Mouse (Mus musculus) brain, embryonic 14.5 days (tissue): ENCODE results near the gene Trex1. TPM values are rescaled to one million over a fixed set of nuclear protein-coding genes. Genes with fewer than 3 reads are reported as not detected.

ENCODE experiments used
- DNase-seq: peaks from one replicate; pipeline ENCODE4 v3.0.0-alpha.2; 2011; ENCODE audit warnings: low read depth
- CTCF ChIP-seq: fragments of 200-500 bp; IDR thresholded peaks from 2 replicates; pipeline ENCODE4 v1.5.1; 2012; ENCODE audit warnings: inconsistent platforms, mild to moderate bottlenecking, moderate library complexity, borderline replicate concordance; ENCODE audit not compliant: insufficient read depth, insufficient read length; ENCODE audit errors: extremely low read depth
- POLR2A ChIP-seq: fragments of 200-500 bp; IDR thresholded peaks from 2 replicates; pipeline ENCODE4 v1.6.1; 2012; ENCODE audit warnings: mild to moderate bottlenecking, inconsistent platforms, borderline replicate concordance; ENCODE audit not compliant: poor library complexity, insufficient read depth, insufficient read length, severe bottlenecking; ENCODE audit errors: extremely low read depth
- polyA plus RNA-seq: library from polyadenylated mRNA; depleted of rRNA; stranded (reverse); fragments of >200 nt; gene quantifications from 2 replicates; pipeline ENCODE4 v1.2.3, GENCODE M21; 2012; rRNA removed

The Trex1 gene
- polyA plus RNA-seq: 48.3 and 61.0 TPM in 2 replicates

DNA sequence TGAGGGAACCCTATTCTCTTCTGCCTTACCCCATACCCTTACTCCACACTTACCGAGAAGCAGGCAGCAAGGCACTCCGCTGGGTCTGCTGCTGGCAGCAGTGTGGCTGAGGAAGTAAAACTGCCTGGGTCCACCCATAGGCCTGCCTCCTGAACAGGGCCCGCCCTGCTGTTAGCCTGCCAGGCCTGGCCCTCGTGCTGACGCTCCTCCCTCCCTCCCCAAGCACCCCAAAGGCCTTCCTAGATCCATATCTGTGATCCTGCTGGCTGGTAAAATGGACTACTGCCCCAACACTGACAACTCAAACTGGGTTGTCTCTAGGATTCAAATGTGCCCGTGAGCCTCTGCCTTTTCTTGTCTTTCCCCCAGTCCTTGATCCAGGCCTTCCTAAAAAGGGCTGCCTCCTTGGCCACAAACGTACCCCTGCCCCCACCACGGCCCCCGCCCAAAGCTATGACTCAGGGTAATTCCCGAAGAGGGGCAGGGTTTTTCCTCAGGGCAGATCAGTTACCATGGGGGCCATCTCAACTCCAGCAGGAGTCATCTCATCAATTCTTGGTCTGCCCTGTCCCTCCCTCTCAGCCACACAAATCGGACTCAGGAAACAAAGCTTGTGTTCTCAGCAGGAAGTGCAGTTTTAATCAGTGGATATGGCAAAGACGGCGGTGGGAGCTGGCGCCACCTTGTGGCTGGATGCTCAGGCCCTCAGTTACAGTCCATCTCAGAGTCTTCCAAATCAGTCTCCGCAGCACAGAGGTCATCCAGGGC is at the start of gene Trex1:
TSS of gene Trex1 (minus strand) at position 599 of the 768 bp plus-strand sequence.
- peak; percentile 90 for DNase-seq
- TF ChIP-seq CTCF: peak; percentile 98
- TF ChIP-seq POLR2A: no peak

GRCm38 (mm10) chr9:109107341-109107740 is 47.8 kb upstream of the Trex1 start:
- DNase-seq: no peak
- TF ChIP-seq CTCF: no peak
- no peak for TF ChIP-seq POLR2A

- TF ChIP-seq CTCF (no peak), POLR2A (no peak)
- no peak for DNase-seq
These were observed 46.1 kb upstream of the Trex1 start for GRCm38 (mm10) chr9:109105648-109106047.

- peak; percentile 60 for DNase-seq
- TF ChIP-seq CTCF: no peak
- no peak for TF ChIP-seq POLR2A
These were observed 45.5 kb upstream of the Trex1 start for GRCm38 (mm10) chr9:109105011-109105410.

GRCm38 (mm10) chr9:109104083-109104482 is 44.5 kb upstream of the Trex1 start:
- no peak for DNase-seq

GRCm38 (mm10) chr9:109103250-109103649 is 43.7 kb upstream of the Trex1 start:
- DNase-seq: no peak
- TF ChIP-seq POLR2A (no peak), CTCF (no peak)

More at GRCm38 (mm10) chr9:109104083-109104482, 44.5 kb upstream of the Trex1 start:
- TF ChIP-seq POLR2A (no peak), CTCF (no peak)

DNA sequence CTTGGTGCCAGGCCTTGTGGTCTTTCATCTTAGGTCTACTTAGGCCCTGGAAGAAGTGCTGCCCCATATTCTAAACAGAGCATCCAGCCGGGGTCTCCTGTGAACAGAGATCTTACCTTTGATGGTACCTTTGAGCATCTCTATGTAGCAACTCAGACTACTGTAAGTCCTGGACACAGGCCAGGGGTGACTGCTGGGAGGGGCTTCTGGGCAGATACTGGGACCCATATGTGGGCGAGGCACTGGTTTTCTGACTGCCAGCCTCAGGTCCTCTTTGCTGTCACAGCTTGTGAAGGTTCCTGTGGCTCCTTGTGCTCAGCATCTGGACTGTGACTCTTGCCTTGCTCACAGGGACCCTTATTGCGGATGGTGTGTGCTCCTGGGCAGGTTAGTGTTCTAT is 43.0 kb upstream of the Trex1 start:
- no peak for TF ChIP-seq POLR2A
- no peak for TF ChIP-seq CTCF
- DNase-seq: no peak

DNA sequence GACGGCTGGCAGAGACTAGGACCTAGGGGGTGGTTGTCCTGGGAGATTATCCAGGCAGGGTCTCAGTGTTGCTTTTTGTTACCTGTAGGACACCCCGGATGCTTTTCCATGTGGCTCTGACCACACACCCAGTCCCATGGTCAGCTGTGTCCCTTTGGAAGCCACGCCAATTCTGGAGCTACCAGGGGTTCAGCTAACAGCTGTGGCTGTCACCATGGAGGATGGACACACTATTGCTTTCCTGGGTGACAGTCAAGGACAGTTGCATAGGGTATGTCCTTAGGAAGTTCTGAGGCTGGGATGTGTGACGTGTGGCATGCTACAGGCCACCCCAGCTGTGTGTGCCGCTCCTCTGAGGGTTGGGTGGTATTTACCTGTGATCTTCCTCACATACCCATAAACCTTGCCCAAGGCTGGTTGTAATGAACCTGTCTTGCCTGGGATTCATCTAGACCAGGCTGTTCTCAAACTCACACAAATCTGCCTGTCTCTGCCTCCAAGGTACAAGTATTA is 42.5 kb upstream of the Trex1 start:
- TF ChIP-seq POLR2A: no peak
- no peak for TF ChIP-seq CTCF
- DNase-seq: no peak

DNA sequence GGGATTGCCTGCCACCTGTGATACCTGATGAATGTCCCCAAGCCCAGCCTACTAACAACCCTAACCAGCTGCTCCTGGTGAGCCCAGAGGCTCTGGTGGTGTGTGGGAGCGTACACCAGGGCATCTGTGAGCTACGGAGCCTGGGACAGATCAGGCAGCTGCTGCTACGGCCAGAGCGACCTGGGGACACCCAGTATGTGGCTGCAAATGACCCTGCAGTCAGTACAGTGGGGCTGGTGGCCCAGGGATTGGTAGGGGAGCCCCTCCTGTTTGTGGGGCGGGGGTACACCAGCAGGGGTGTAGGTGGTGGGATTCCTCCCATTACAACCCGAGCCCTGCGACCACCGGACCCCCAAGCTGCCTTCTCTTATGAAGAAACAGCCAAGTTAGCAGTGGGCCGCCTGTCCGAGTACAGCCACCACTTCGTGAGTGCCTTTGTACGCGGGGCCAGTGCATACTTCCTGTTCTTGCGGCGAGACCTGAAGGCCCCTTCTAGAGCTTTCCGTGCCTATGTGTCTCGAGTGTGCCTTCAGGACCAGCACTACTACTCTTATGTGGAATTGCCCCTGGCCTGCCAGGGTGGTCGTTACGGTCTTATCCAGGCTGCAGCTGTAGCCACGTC is 40.9 kb upstream of the Trex1 start:
- DNase-seq: no peak
- no peak for TF ChIP-seq CTCF
- no peak for TF ChIP-seq POLR2A

- peak; percentile 76 for DNase-seq
- TF ChIP-seq CTCF (no peak), POLR2A (no peak)
These were observed 39.4 kb upstream of the Trex1 start for GRCm38 (mm10) chr9:109098969-109099368.

- peak; percentile 8 for DNase-seq
- no peak for TF ChIP-seq POLR2A
- no peak for TF ChIP-seq CTCF
These were observed 38.8 kb upstream of the Trex1 start for GRCm38 (mm10) chr9:109098366-109098765.
